Mouse (Mus musculus) hindbrain, embryonic 10.5 days (tissue): ENCODE measurements around the gene Kpna3. TPM values are rescaled to one million over a fixed set of nuclear protein-coding genes. Genes with fewer than 3 reads are reported as not detected.
"Not testable (repeated sequence)": the region's sequence is repeated elsewhere in the genome, so short reads cannot be mapped to it uniquely, and the experiment has no call there.

Experiments used
- DNase-seq: peaks from one replicate; pipeline ENCODE4 v3.0.0-alpha.2; 2017; ENCODE audit warnings: low spot score
- H3K27ac ChIP-seq: fragments of 300-500 bp; sonication (generic); 2 replicates; pipeline ENCODE4 v1.5.1; 2016; ENCODE audit warnings: mild to moderate bottlenecking, moderate library complexity
- H3K27me3 ChIP-seq: fragments of 300-500 bp; sonication (generic); 2 replicates; pipeline ENCODE4 v1.6.1; 2016; ENCODE audit warnings: mild to moderate bottlenecking; ENCODE audit not compliant: poor library complexity, insufficient read depth, severe bottlenecking
- H3K36me3 ChIP-seq: fragments of 300-500 bp; sonication (generic); 2 replicates; pipeline ENCODE4 v1.6.1; 2016; ENCODE audit warnings: mild to moderate bottlenecking, moderate library complexity
- H3K4me1 ChIP-seq: fragments of 300-500 bp; sonication (generic); replicated peaks from 2 replicates; pipeline ENCODE4 v1.6.1; 2016; ENCODE audit warnings: mild to moderate bottlenecking
- H3K4me3 ChIP-seq: fragments of 300-500 bp; sonication (generic); 2 replicates; pipeline ENCODE4 v1.5.1; 2016; ENCODE audit warnings: mild to moderate bottlenecking, moderate library complexity
- H3K9me3 ChIP-seq: fragments of 300-500 bp; sonication (generic); 2 replicates; pipeline ENCODE4 v1.6.1; 2016; ENCODE audit warnings: mild to moderate bottlenecking, moderate library complexity
- WGBS: fragments of 180-500 bp; shearing (Covaris S2); methylation state at CpG from one replicate; pipeline ENCODE4 v1.1.7; 2016; 5-methylcytosine and 5-hydroxymethylcytosine counted together
- polyA plus RNA-seq: library from polyadenylated mRNA; unstranded; fragments of >200 nt; fragmentation: Nextera tagmentation; extraction: Ambion mirVana; gene quantifications from 2 replicates; pipeline ENCODE4 v1.2.1, GENCODE M21; 2016

Kpna3 gene
- 70.5 and 80.9 TPM in 2 replicates for polyA plus RNA-seq

DNA sequence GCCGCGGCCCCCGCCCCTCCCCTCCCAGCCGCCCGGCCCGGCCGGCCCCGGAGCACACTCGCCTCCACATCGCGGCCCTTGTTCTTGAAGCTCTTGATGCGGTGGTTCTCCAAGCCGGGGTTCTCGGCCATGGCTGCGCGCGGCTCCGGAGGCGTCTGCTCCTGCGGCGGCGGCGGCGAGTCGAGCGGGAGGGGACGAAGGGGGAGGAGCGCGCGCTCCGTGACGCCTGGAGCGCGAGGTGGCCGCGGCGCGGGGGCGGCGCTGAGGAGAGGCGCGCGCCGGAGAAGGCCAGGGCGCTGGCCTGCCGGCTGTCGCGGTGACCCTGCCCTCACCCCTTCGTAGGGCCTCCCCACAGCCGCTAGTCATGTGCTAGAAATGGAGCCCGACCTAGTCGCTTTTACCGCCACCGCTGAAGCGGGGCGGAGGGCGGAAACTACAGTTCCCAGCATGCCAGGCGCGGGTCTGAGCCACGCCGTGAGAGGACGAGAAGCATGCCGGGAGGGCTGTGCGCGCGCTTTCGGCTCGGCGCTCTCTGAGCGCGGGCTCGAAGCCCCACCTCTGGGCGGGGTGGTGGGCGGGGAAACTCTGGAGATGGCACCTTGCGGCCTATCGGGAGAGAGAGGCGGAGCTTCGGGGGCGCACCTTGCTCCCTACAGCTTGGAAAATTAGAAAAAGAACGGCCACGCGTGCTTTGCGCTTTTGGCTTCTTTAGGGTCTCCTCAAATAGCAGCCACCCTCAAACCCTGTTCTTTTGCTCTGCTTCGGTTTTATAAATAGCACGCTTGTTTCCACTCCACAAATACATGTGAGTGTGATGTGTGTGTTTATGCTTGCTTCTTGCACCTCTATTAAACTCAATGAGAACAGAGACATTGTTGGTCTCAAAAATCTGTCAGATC lies at the start of gene Kpna3:
TSS of gene Kpna3 (minus strand) at position 214 of the 899 bp plus-strand sequence.
- WGBS, result under 1% methylated on average over 82 of the region's 85 CpGs
- Histone ChIP-seq H3K4me3 (peak within 1 kb of the TSS; percentile 88), H3K9me3 (no peaks in the 10 kb centered on the region), H3K36me3 (0 out of 2 replicates have a peak, but pooled peaks cover 3% of the 10 kb centered on the region), H3K27ac (peak within 1 kb of the TSS; percentile 98), H3K27me3 (no peaks in the 10 kb centered on the region), H3K4me1 (peaks cover 27% of the 10 kb centered on the region)
- peak; percentile 99 for DNase-seq

DNA sequence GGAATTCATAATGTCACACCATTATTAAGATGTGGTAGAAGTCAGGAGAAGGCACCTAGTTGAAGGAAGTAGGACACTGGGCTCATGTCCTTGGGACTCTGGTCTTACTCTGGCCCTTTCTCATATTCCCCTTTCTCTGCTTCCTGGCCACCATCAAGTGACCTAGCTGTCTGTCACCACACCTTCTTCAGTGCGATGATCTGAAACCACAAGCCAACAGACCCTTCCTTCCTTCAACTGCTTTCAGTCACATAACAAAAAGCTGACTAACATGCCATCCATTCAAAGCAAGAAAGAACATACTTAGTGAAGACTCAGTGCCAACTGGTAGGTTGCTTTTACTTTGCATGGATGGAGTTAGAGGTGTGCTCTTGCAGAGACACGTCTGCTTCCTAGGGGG lies 20.7 kb upstream of the Kpna3 start:
- Histone ChIP-seq H3K4me3 (no peak overlapping the region), H3K36me3 (no peaks in the 10 kb centered on the region), H3K9me3 (no peaks in the 10 kb centered on the region), H3K27ac (no peak overlapping the region), H3K4me1 (0 out of 2 replicates have a peak, but pooled peaks cover 3% of the 10 kb centered on the region), H3K27me3 (no peaks in the 10 kb centered on the region)
- DNase-seq, result no peak
- WGBS, result 75% methylated on average over 2 of the region's 2 CpGs

DNA sequence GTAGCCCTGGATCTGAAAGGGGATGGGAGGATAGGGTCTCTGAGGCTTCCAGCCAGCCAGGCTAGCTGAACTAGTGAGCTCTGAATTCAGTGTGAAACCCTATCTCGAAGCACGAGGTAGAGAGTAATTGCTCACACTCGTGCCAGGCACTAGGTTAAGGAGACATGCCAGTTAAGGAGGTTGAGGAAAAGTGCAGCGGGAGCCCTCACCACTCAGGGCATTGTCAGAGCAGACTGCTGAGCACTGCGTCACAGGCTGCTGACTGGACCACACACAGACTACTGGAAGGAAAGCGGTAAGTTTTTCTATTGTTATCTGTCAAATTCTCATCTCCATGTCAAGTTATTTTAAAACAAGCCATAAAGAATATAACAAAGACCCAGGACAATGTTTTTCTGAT lies 17.8 kb upstream of the Kpna3 start:
- Histone ChIP-seq H3K4me3 (no peak overlapping the region), H3K36me3 (no peaks in the 10 kb centered on the region), H3K4me1 (peaks cover 9% of the 10 kb centered on the region; the same call in 1 of the 2 replicates), H3K27me3 (no peaks in the 10 kb centered on the region), H3K9me3 (no peaks in the 10 kb centered on the region), H3K27ac (no peak overlapping the region)
- no peak for DNase-seq
- WGBS, result 68% methylated on average over 6 of the region's 6 CpGs

DNA sequence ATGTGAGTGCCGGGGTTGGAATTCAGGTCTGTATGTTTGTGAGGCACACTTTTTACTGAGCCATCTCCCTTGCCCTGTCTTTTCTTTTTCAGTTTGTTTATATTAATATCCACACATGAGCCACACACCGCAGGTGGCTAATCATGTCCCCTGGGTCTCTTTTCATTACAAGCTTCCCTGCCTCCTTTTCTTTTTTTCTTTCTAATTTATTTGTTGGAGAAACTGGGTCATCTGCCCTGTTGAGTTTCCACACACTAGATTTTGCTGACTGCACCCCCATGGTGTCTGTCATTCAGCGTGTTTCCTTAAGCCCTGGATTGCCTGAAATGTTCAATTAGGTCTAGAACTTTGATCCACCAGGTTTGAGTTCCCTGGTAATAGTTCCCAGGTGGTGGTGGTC lies 15.9 kb upstream of the Kpna3 start:
- DNase-seq, result no peak
- Histone ChIP-seq H3K27me3 (no peaks in the 10 kb centered on the region), H3K4me1 (peaks cover 9% of the 10 kb centered on the region; the same call in 1 of the 2 replicates), H3K36me3 (no peaks in the 10 kb centered on the region), H3K4me3 (no peak overlapping the region), H3K27ac (no peak overlapping the region), H3K9me3 (no peaks in the 10 kb centered on the region)
- WGBS, result 70% methylated on average over 3 of the region's 3 CpGs

DNA sequence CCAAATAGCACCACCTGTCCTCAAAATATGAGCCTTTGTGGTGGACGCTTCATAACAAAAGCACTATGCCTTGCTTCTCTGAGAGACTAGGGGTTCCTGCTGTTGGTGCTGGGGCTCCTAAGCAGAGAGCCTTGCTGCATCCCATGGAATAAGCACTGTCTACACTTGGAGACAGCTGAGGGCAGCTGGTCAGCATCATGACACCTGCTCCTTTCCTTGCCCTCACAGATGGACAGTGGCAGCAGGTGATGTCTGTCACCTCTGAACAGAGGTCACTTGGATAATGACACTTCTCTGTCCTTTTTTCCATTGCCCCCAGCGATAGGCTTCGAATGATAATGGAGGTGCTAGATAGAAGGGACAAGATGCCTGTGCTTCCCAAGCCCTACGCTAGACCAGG lies 13.4 kb upstream of the Kpna3 start:
- H3K36me3 ChIP-seq, result no peaks in the 10 kb centered on the region
- H3K9me3 ChIP-seq, result no peaks in the 10 kb centered on the region
- DNase-seq, result no peak
- H3K27me3 ChIP-seq, result no peaks in the 10 kb centered on the region
- peaks cover 9% of the 10 kb centered on the region; the same call in 1 of the 2 replicates for H3K4me1 ChIP-seq
- 79% methylated on average over 4 of the region's 4 CpGs for WGBS
- H3K27ac ChIP-seq, result no peak overlapping the region
- no peak overlapping the region for H3K4me3 ChIP-seq

DNA sequence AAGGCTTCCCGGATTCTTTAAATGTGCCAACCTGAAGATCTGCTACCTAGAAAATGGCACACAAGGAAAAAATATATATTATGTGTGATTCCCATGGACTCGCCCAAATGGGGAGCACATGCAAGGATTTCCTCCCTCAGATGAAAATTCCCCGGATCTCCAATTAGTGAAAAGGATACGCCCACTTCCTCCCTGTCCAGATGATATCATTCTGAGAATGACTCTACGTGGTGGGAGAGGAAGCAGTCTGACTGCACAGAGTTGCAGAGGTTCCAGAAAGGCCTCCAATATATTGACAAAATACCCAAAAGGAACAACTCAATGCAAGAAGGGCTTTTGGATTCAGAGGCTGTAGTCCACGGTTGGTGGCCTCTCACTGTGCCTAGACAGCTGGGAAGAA lies 12.8 kb upstream of the Kpna3 start:
- Histone ChIP-seq H3K4me1 (peaks cover 9% of the 10 kb centered on the region; the same call in 1 of the 2 replicates), H3K27ac (no peak overlapping the region), H3K36me3 (no peaks in the 10 kb centered on the region), H3K4me3 (no peak overlapping the region), H3K9me3 (no peaks in the 10 kb centered on the region), H3K27me3 (no peaks in the 10 kb centered on the region)
- no peak for DNase-seq
- 79% methylated on average over 6 of the region's 6 CpGs for WGBS

DNA sequence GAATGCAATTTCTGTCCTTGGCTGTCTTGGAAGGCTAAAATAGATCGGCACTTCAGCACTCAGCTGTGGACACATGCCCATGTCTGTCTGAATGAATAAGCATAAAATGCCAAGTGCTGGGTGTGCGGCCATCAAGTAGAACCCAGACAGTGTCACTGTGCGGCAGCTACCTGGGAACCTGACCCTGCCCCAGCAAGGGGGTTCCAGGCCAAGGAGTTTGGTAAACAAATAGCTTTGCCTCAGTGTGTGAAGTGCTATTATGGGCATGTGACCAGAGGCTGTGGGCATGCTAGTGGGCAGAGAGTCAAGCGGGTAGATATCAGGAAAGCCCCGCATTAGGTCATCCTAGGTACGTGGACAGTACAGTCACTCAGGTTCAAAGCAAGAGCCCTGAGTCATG lies 8.1 kb upstream of the Kpna3 start:
- Histone ChIP-seq H3K4me1 (peaks cover 6% of the 10 kb centered on the region; the same call in 1 of the 2 replicates), H3K4me3 (no peak overlapping the region), H3K36me3 (no peaks in the 10 kb centered on the region), H3K27ac (no peak overlapping the region), H3K9me3 (no peaks in the 10 kb centered on the region), H3K27me3 (no peaks in the 10 kb centered on the region)
- no peak for DNase-seq
- WGBS, result 90% methylated on average over 6 of the region's 6 CpGs

DNA sequence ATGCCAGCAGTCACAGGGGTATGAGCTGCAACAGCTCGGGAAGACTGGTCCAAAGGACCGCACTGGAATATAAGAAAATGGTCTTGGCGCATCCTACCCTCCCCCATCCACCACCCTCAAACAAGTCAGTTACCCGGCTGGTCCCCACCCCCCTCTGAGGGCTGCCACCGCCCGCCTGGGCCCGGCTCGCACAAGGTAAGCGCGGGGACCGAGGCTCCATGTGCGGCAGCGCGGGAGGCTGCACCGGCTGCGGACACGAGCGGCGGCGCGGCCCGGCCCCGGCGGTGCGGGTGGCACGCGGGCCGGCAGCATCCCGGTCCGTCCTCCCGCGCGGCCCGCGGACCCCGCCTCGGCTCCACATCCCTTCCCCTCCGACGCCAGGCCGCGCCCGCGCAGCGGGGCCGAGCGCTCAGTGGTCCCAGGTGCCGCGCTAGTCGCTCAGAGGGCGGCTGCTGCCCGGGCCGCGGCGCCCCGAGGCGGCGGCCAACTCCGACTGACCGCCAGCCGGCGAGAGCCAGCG lies 473 bp downstream of the Kpna3 start:
- H3K27me3 ChIP-seq, result no peaks in the 10 kb centered on the region
- peaks cover 27% of the 10 kb centered on the region for H3K4me1 ChIP-seq
- WGBS, result under 1% methylated on average over 62 of the region's 62 CpGs
- peak overlapping the region; percentile 98 for H3K27ac ChIP-seq
- H3K36me3 ChIP-seq, result 0 out of 2 replicates have a peak, but pooled peaks cover 3% of the 10 kb centered on the region
- no peak for DNase-seq
- H3K9me3 ChIP-seq, result no peaks in the 10 kb centered on the region
- peak overlapping the region; percentile 88 for H3K4me3 ChIP-seq

DNA sequence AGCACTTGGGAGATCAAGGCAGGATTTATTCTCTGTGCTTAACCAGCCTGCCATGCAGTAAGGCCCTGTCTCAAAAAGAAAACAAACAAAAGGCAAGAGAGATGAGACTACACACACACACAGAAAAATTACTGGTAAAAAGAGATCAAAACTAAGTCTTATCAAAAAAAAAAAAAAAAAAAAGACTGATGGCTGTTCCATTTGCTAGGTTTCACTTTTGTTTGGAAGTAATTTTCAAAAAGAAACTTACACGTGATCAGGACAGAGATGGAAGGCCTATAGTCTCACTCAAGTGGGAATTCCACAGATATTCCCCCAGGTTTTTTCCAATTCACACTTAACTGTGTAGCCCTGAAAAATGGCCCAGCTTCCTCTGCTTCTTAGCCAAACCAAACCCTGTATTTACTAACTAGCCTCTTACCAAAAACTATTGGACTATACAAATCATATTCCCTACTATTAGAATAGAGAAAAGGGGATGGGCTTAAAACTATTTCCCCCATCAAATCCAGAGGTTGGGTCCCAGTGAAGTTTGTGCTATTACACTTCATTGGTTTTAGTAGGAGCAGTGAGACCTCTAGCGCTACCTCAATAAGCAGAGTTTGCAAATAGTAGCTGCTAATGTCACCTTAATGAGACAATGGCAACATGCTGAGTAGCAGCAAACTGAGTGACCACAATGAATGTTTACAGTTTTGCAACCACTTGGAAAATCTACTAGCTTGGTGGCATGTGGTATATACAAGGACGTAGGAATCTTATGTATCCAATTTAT lies 1.3 kb downstream of the Kpna3 start:
- DNase-seq, result no peak
- Histone ChIP-seq H3K27ac (peak overlapping the region; percentile 98), H3K9me3 (no peaks in the 10 kb centered on the region), H3K4me3 (peak overlapping the region; percentile 88), H3K4me1 (peaks cover 31% of the 10 kb centered on the region), H3K36me3 (0 out of 2 replicates have a peak, but pooled peaks cover 3% of the 10 kb centered on the region), H3K27me3 (no peaks in the 10 kb centered on the region)
- WGBS, result 22% methylated on average over 3 of the region's 3 CpGs

DNA sequence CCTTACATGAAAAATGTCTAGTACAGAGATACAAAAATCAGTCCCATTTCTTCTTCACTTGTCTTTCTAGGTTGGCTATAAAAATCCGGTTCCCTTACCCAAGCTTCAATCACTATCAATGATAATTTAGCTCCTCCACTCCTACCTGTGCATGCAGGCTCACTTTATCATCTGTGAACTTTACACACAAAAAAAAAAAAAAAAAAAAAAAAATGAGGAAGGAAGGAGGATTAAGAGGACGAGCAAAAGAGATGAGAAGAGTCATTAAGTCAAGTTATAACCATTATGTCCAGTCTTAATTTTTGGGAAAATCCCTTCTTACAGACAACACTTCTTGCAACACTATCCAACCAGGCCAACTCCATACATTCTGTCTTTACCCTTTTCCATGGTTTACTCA lies 2.8 kb downstream of the Kpna3 start:
- Histone ChIP-seq H3K36me3 (0 out of 2 replicates have a peak, but pooled peaks cover 3% of the 10 kb centered on the region), H3K27me3 (no peaks in the 10 kb centered on the region), H3K27ac (no peak overlapping the region), H3K4me1 (peaks cover 38% of the 10 kb centered on the region), H3K9me3 (no peaks in the 10 kb centered on the region), H3K4me3 (no peak overlapping the region)
- 91% methylated on average over 2 of the region's 2 CpGs for WGBS
- DNase-seq, result no peak

DNA sequence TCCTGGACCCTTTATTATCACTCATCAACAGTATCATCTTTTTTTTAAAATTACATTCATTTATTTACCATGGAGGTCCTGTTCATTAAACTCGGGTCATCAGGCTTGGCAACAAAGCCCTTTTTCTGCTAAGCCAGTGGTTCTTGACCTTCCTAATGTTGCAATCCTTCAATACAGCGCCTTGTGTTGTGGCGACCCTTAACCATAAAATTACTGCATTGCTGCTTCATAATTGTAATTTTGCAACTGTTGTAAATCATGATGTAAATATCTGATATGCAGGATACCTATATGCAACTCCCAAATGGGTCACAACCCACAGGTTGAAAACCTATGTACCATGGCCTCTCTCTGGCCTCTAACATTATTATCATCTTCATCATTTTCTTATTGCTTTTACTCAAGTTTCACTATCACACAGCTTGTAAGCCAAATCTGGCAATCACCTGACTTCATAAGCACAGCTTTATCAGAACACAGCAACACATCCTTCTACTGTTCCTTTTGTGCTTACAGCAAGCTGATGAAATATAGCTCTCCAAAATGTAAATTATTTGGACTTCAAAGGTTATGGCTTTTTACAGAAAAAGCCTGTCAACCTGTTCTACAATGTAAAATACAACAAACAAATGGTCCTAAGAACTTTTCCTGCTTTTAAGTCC lies 11.4 kb downstream of the Kpna3 start:
- H3K27ac ChIP-seq, result no peak overlapping the region
- DNase-seq, result no peak
- peaks cover 14% of the 10 kb centered on the region for H3K4me1 ChIP-seq
- H3K27me3 ChIP-seq, result no peaks in the 10 kb centered on the region
- H3K4me3 ChIP-seq, result no peak overlapping the region
- peaks cover 7% of the 10 kb centered on the region; the same call in 1 of the 2 replicates for H3K36me3 ChIP-seq
- no peaks in the 10 kb centered on the region for H3K9me3 ChIP-seq
- 77% methylated on average over 3 of the region's 3 CpGs for WGBS

DNA sequence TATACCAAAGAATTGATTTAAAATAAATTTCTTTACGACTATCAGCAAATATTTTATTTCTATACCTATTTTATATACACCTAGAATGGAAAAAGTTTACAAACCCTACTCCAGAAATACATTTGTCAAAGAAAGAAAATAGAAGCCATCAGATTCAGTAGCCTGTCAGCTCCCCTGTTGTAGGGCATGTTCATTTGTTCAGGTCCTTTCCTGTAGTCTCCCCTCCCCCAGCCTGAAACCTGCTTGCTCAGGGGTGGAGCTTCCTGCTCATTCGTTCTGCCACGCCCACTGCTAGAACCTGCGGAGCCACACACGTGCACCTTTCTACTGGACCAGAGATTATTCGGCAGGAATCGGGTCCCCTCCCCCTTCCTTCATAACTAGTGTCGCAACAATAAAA lies 12.6 kb downstream of the Kpna3 start:
- peaks cover 17% of the 10 kb centered on the region for H3K36me3 ChIP-seq
- H3K27ac ChIP-seq, DNase-seq, H3K4me3 ChIP-seq, H3K4me1 ChIP-seq, H3K27me3 ChIP-seq, H3K9me3 ChIP-seq: not testable (repeated sequence)
- 39% methylated on average over 7 of the region's 8 CpGs for WGBS
